Mouse (Mus musculus) adrenal gland, adult (tissue): ENCODE measurements around the gene Fbxo22.
A peak's percentile ranks its signal among the peaks of the same experiment; 100 is the strongest.
"Not testable (repeated sequence)": the region's sequence is repeated elsewhere in the genome, so short reads cannot be mapped to it uniquely, and the experiment has no call there.

Experiments
- DNase-seq, 2 experiments: peaks; one replicate each; pipeline ENCODE4 v3.0.0; 2022 to 2023; ENCODE audit warnings: low spot score in 1 of 2; ENCODE audit not compliant: inconsistent age in 2 of 2

Gene Fbxo22

GRCm38 (mm10) chr9:55208790-55209481, at the start of gene Fbxo22:
TSS of gene Fbxo22 (plus strand) at chr9:55208925.
- peak; percentile 89 to 96 for DNase-seq

- DNase-seq, result peak; percentile 75 to 82
These were observed 37.9 kb upstream of the Fbxo22 start for GRCm38 (mm10) chr9:55170655-55171412.

GRCm38 (mm10) chr9:55172195-55172685, 36.5 kb upstream of the Fbxo22 start:
- DNase-seq, result no peak

- DNase-seq, result no peak
These were observed 34.5 kb upstream of the Fbxo22 start for GRCm38 (mm10) chr9:55174235-55174634.

- no peak for DNase-seq
These were observed 12.8 kb upstream of the Fbxo22 start for GRCm38 (mm10) chr9:55195876-55196275.

- no peak for DNase-seq
These were observed 10.5 kb upstream of the Fbxo22 start for GRCm38 (mm10) chr9:55198260-55198659.

- DNase-seq, result peak; percentile 55 to 79
These were observed 9.4 kb upstream of the Fbxo22 start for GRCm38 (mm10) chr9:55199348-55199747.

GRCm38 (mm10) chr9:55208458-55208789, 301 bp upstream of the Fbxo22 start:
- DNase-seq, result no peak

- DNase-seq, result no peak
These were observed 2.9 kb downstream of the Fbxo22 start for GRCm38 (mm10) chr9:55211611-55212010.

- no peak for DNase-seq
These were observed 4.7 kb downstream of the Fbxo22 start for GRCm38 (mm10) chr9:55213396-55213795.

- no peak for DNase-seq
These were observed 6.3 kb downstream of the Fbxo22 start for GRCm38 (mm10) chr9:55215056-55215455.

- DNase-seq, result no peak
These were observed 6.9 kb downstream of the Fbxo22 start for GRCm38 (mm10) chr9:55215648-55216047.

GRCm38 (mm10) chr9:55216078-55216477, 7.4 kb downstream of the Fbxo22 start:
- DNase-seq, result no peak

GRCm38 (mm10) chr9:55217381-55217780, 8.7 kb downstream of the Fbxo22 start:
- no peak for DNase-seq

- no peak for DNase-seq
These were observed 16.5 kb downstream of the Fbxo22 start for GRCm38 (mm10) chr9:55225165-55225737.

GRCm38 (mm10) chr9:55226251-55226650, 17.5 kb downstream of the Fbxo22 start:
- DNase-seq, result no peak

GRCm38 (mm10) chr9:55228149-55228548, 19.4 kb downstream of the Fbxo22 start:
- DNase-seq, result peak in 1 of 2 experiments; percentile 53

- no peak for DNase-seq
These were observed 20.3 kb downstream of the Fbxo22 start for GRCm38 (mm10) chr9:55229010-55229409.

GRCm38 (mm10) chr9:55231544-55231943, 22.8 kb downstream of the Fbxo22 start:
- DNase-seq, result no peak

- no peak for DNase-seq
These were observed 23.4 kb downstream of the Fbxo22 start for GRCm38 (mm10) chr9:55232110-55232509.

GRCm38 (mm10) chr9:55232586-55232985, 23.9 kb downstream of the Fbxo22 start:
- no peak for DNase-seq

- not testable (repeated sequence) for DNase-seq
These were observed 24.4 kb downstream of the Fbxo22 start for GRCm38 (mm10) chr9:55233076-55233475.
